Mouse (Mus musculus): ENCODE results near the gene Stab2.

GRCm38 (mm10) chr10:87018876-87019275, 11.1 kb upstream of the Stab2 start:
- TF ChIP-seq CTCF (conservative IDR thresholded peaks at IDR 0.05; ENCODE audit: low read length) (no peak), POU5F1 (IDR thresholded peaks at IDR 0.05; ENCODE audit: borderline replicate concordance, low read length) (no peak), NANOG (IDR thresholded peaks at IDR 0.05; ENCODE audit: borderline replicate concordance, low read length) (no peak)
